Mouse (Mus musculus): ENCODE data around the gene Ajm1. TPM values are rescaled to one million over a fixed set of nuclear protein-coding genes. Genes with fewer than 3 reads are reported as not detected.
A peak's percentile ranks its signal among the peaks of the same experiment; 100 is the strongest.

Ajm1 gene
- polyA plus RNA-seq, 1 experiment from 2014 or later: 2.2 TPM

DNA sequence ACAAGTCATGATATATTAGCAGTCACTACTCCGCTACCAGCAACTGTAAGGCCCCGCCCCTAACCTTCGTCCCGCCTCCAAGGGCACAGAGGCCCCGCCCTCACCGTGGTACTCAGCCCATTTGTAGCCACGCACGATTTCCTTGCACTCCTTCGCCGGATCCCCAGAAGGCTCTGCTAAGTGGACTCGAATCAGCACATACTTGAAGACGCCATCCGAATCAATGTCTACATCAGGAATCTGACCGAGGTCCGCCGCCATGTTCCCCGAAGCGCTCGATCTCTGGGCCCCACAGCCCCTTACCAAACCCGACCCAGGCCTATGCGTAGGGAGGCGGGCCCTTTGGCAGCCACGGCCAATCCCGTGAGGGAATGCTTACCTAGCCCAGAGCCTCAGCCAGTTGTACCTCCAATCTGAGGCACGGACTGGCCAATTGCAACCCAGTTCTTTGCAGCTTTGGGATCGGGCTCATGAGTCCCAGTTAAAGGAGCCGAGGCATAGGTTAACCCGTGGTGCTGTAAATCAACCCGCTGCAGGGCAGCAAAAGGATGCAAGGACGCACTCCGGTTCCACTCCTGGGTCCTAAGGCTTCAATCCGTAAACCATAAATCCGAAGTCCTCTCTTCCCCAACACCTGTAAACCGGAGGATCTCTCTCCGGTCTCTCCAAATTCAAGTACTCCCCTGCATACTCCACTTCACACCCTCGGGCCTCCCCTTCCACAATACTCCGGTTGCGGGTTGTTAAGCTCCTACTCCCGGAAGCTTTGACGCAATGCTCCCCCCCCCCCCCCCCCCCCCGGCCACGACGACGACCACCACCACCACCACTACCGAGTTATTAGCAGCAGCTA lies 6.8 kb downstream of the Ajm1 start, which contains the start of the genes Mamdc4 and Phpt1:
Gene Mamdc4 (minus strand): TSS at position 267 of the 853 bp plus-strand sequence.
Gene Phpt1 (minus strand): TSS at position 646 of the 853 bp plus-strand sequence.
- H3K4me2 ChIP-seq: peak within 1 kb of the TSS; percentile 92
- peak; percentile 99 for ATAC-seq
- H3K4me1 ChIP-seq: peaks cover 57% of the 10 kb centered on the region
- peak within 1 kb of the TSS; percentile 77 for H3K9ac ChIP-seq
- under 1% methylated on average over 44 of the region's 45 CpGs for WGBS
- H3K36me3 ChIP-seq (ENCODE audit: poor library complexity, severe bottlenecking): peaks cover 22% of the 10 kb centered on the region
- no peaks in the 10 kb centered on the region for H3K9me3 ChIP-seq (replicated peaks)
- peak within 1 kb of the TSS; percentile 54 for H3K4me3 ChIP-seq
- peak within 1 kb of the TSS; percentile 76 for H3K27ac ChIP-seq
- peaks cover 43% of the 10 kb centered on the region for H3K27me3 ChIP-seq

GRCm38 (mm10) chr2:25574136-25574535 lies 7.4 kb downstream of the Ajm1 start:
- 13% methylated on average over 11 of the region's 11 CpGs for WGBS
- Histone ChIP-seq H3K9ac (peak overlapping the region; percentile 77), H3K9me3 (replicated peaks) (no peaks in the 10 kb centered on the region), H3K4me2 (peak overlapping the region; percentile 92), H3K36me3 (ENCODE audit: poor library complexity, severe bottlenecking) (peaks cover 29% of the 10 kb centered on the region), H3K4me3 (peak overlapping the region; percentile 54), H3K27ac (no peak overlapping the region), H3K27me3 (peaks cover 36% of the 10 kb centered on the region), H3K4me1 (peaks cover 51% of the 10 kb centered on the region)
- ATAC-seq: peak; percentile 0; the same call in 1 of the 2 replicates

GRCm38 (mm10) chr2:25573068-25573467 lies 8.5 kb downstream of the Ajm1 start:
- peak overlapping the region; percentile 54; the same call in 1 of the 2 replicates for H3K4me3 ChIP-seq
- H3K9me3 ChIP-seq (replicated peaks): no peaks in the 10 kb centered on the region
- H3K4me2 ChIP-seq: peak overlapping the region; percentile 92; the same call in 1 of the 2 replicates
- no peak for ATAC-seq
- peaks cover 41% of the 10 kb centered on the region for H3K4me1 ChIP-seq
- 95% methylated on average over 2 of the region's 2 CpGs for WGBS
- no peak overlapping the region for H3K27ac ChIP-seq
- peak overlapping the region; percentile 77; the same call in 1 of the 2 replicates for H3K9ac ChIP-seq
- H3K27me3 ChIP-seq: peaks cover 26% of the 10 kb centered on the region
- peaks cover 40% of the 10 kb centered on the region for H3K36me3 ChIP-seq (ENCODE audit: poor library complexity, severe bottlenecking)

- Histone ChIP-seq H3K27me3 (peaks cover 7% of the 10 kb centered on the region), H3K4me3 (no peak overlapping the region), H3K36me3 (ENCODE audit: poor library complexity, severe bottlenecking) (peaks cover 57% of the 10 kb centered on the region), H3K27ac (no peak overlapping the region), H3K4me1 (peaks cover 28% of the 10 kb centered on the region), H3K9ac (no peak overlapping the region), H3K9me3 (replicated peaks) (no peaks in the 10 kb centered on the region), H3K4me2 (no peak overlapping the region)
- 95% methylated on average over 4 of the region's 4 CpGs for WGBS
- ATAC-seq: no peak
These were observed 10.3 kb downstream of the Ajm1 start for GRCm38 (mm10) chr2:25571221-25571620.

- no peak for ATAC-seq
- H3K4me2 ChIP-seq: no peak overlapping the region
These were observed 12.2 kb downstream of the Ajm1 start for GRCm38 (mm10) chr2:25569323-25569722.

GRCm38 (mm10) chr2:25568473-25569019 lies 13.0 kb downstream of the Ajm1 start:
- H3K36me3 ChIP-seq (ENCODE audit: poor library complexity, severe bottlenecking): peaks cover 84% of the 10 kb centered on the region
- H3K9me3 ChIP-seq (replicated peaks): no peaks in the 10 kb centered on the region
- 84% methylated on average over 6 of the region's 6 CpGs for WGBS
- H3K27me3 ChIP-seq: no peaks in the 10 kb centered on the region
- ATAC-seq: no peak
- no peak overlapping the region for H3K4me3 ChIP-seq
- no peak overlapping the region for H3K27ac ChIP-seq
- H3K4me2 ChIP-seq: no peak overlapping the region
- H3K4me1 ChIP-seq: peaks cover 12% of the 10 kb centered on the region
- H3K9ac ChIP-seq: no peak overlapping the region

More at GRCm38 (mm10) chr2:25569323-25569722, 12.2 kb downstream of the Ajm1 start:
- WGBS: 91% methylated on average over 3 of the region's 3 CpGs
- H3K27me3 ChIP-seq: no peaks in the 10 kb centered on the region
- H3K9ac ChIP-seq: no peak overlapping the region
- H3K4me3 ChIP-seq: no peak overlapping the region
- peaks cover 19% of the 10 kb centered on the region for H3K4me1 ChIP-seq
- H3K27ac ChIP-seq: no peak overlapping the region
- no peaks in the 10 kb centered on the region for H3K9me3 ChIP-seq (replicated peaks)
- peaks cover 76% of the 10 kb centered on the region for H3K36me3 ChIP-seq (ENCODE audit: poor library complexity, severe bottlenecking)

- no peak overlapping the region for H3K27ac ChIP-seq
- 88% methylated on average over 6 of the region's 6 CpGs for WGBS
- H3K36me3 ChIP-seq (ENCODE audit: poor library complexity, severe bottlenecking): peaks cover 98% of the 10 kb centered on the region
- no peaks in the 10 kb centered on the region for H3K27me3 ChIP-seq
- no peak overlapping the region for H3K4me2 ChIP-seq
- H3K9me3 ChIP-seq (replicated peaks): no peaks in the 10 kb centered on the region
- no peak overlapping the region for H3K4me3 ChIP-seq
- ATAC-seq: no peak
- H3K4me1 ChIP-seq: no peaks in the 10 kb centered on the region
- H3K9ac ChIP-seq: no peak overlapping the region
These were observed 15.0 kb downstream of the Ajm1 start for GRCm38 (mm10) chr2:25566558-25566957.

GRCm38 (mm10) chr2:25565741-25566140 lies 15.8 kb downstream of the Ajm1 start:
- no peak overlapping the region for H3K27ac ChIP-seq

GRCm38 (mm10) chr2:25561946-25562345 lies 19.6 kb downstream of the Ajm1 start:
- peaks cover 70% of the 10 kb centered on the region for H3K36me3 ChIP-seq (ENCODE audit: poor library complexity, severe bottlenecking)
- H3K9me3 ChIP-seq (replicated peaks): no peaks in the 10 kb centered on the region
- H3K27ac ChIP-seq: no peak overlapping the region
- WGBS: 90% methylated on average over 9 of the region's 9 CpGs
- no peak overlapping the region for H3K4me2 ChIP-seq
- no peak overlapping the region for H3K9ac ChIP-seq
- H3K4me1 ChIP-seq: peaks cover 16% of the 10 kb centered on the region
- no peak for ATAC-seq
- H3K27me3 ChIP-seq: no peaks in the 10 kb centered on the region
- no peak overlapping the region for H3K4me3 ChIP-seq

More at GRCm38 (mm10) chr2:25565741-25566140, 15.8 kb downstream of the Ajm1 start:
- peaks cover 98% of the 10 kb centered on the region for H3K36me3 ChIP-seq (ENCODE audit: poor library complexity, severe bottlenecking)
- WGBS: 83% methylated on average over 8 of the region's 8 CpGs
- H3K4me1 ChIP-seq: no peaks in the 10 kb centered on the region
- H3K9ac ChIP-seq: no peak overlapping the region
- no peak overlapping the region for H3K4me2 ChIP-seq
- peak; percentile 22; the same call in 1 of the 2 replicates for ATAC-seq
- H3K27me3 ChIP-seq: no peaks in the 10 kb centered on the region
- H3K4me3 ChIP-seq: no peak overlapping the region
- no peaks in the 10 kb centered on the region for H3K9me3 ChIP-seq (replicated peaks)

- Histone ChIP-seq H3K27ac (no peak overlapping the region), H3K9ac (no peak overlapping the region), H3K27me3 (no peaks in the 10 kb centered on the region), H3K36me3 (ENCODE audit: poor library complexity, severe bottlenecking) (peaks cover 56% of the 10 kb centered on the region), H3K4me2 (no peak overlapping the region), H3K4me1 (peaks cover 21% of the 10 kb centered on the region), H3K4me3 (no peak overlapping the region), H3K9me3 (replicated peaks) (no peaks in the 10 kb centered on the region)
- ATAC-seq: no peak
- 92% methylated on average over 8 of the region's 8 CpGs for WGBS
These were observed 21.0 kb downstream of the Ajm1 start for GRCm38 (mm10) chr2:25560551-25560950.

DNA sequence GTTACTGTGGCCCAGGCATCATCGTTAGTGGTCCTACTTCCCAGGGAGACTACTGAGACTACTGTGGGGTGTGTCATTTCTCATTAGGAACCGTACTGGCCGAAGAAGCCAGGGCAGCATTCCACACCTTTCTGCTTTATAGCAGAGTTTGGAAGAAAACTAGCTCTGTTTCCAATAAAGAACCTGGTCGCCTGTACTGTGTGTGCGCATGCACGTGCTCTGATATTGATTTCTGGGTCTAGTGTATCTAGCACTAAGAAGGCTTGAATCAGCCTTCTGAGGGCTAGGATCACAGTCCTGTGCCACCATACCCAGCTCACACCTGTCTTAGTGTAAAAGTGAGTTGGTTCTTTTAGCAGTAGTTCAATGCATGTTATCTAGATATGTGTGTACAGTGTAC lies 22.8 kb downstream of the Ajm1 start:
- Histone ChIP-seq H3K36me3 (ENCODE audit: poor library complexity, severe bottlenecking) (peaks cover 38% of the 10 kb centered on the region), H3K27ac (no peak overlapping the region), H3K4me1 (peaks cover 21% of the 10 kb centered on the region), H3K27me3 (no peaks in the 10 kb centered on the region), H3K9ac (peak overlapping the region; percentile 97), H3K9me3 (replicated peaks) (no peaks in the 10 kb centered on the region), H3K4me3 (peak overlapping the region; percentile 98), H3K4me2 (peak overlapping the region; percentile 99)
- 66% methylated on average over 6 of the region's 6 CpGs for WGBS
- ATAC-seq: no peak

- Histone ChIP-seq H3K27me3 (no peaks in the 10 kb centered on the region), H3K36me3 (ENCODE audit: poor library complexity, severe bottlenecking) (peaks cover 30% of the 10 kb centered on the region), H3K4me1 (peaks cover 21% of the 10 kb centered on the region), H3K4me2 (peak overlapping the region; percentile 99), H3K9me3 (replicated peaks) (no peaks in the 10 kb centered on the region), H3K4me3 (peak overlapping the region; percentile 98), H3K27ac (peak overlapping the region; percentile 66), H3K9ac (peak overlapping the region; percentile 97)
- 0% methylated on average over 24 of the region's 24 CpGs for whole genome bisulfite sequencing
- ATAC-seq: no peak; the same call in 1 of the 2 replicates
These were observed 23.6 kb downstream of the Ajm1 start for GRCm38 (mm10) chr2:25557964-25558360.
